Mouse (Mus musculus): ENCODE results near the gene Ttc39d. TPM values are rescaled to one million over a fixed set of nuclear protein-coding genes. Genes with fewer than 3 reads are reported as not detected.

Gene Ttc39d
- polyA plus RNA-seq (2016; fragmentation: Nextera tagmentation; extraction: Ambion mirVana), result 0.06 and 0.19 TPM in 2 replicates

DNA sequence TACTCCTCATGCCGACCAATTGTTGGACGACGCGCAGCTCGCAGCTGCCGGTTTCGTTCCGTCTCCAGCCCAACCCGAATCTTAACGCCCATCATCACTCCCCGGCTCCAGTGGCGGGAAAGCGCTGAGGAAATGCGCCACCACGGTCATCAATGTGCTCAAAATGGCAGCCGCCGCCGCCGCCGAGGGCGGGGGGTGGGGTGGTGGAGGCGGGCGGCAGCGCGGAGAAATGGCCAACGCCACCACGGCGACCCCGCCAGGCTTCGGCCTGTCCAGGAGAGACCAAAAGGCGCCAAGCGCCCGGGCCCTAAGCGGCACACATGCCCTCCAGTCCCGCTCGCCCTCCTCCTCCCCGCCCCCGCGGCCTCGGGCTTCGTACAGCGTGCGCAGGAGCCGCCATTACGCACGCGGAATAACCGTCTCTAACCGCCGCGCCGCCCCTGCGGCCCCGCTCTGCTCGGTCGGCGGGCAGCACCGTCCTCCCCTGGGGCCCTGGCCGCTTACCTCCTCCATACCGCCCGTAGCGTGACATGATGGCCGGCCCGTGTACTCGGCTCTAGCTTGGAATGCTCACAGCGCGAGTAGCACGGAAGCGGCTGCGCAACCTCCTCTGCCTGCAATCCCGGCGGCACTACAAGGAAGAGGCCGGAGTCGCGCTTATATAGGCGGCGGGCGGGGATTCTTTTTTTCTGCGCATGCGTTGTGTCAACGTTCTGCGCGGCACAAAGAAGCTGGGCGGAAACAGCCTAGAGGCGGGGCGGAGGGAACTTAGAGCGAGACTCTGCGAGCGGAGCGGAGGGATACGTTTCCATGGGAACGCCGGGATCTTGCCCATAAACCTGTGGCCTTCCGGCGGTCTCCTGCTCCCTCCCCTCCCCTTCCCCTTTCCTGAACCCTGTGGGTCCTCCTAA lies at the start of gene Ttc39d, which contains the start of gene Srsf7:
Gene Ttc39d, plus strand, starts transcription at position 790 of the 911 bp plus-strand sequence.
Gene Srsf7, minus strand, starts transcription at position 637 of the 911 bp plus-strand sequence.
- peak; percentile 98 for DNase-seq (ENCODE audit: low spot score)
- Histone ChIP-seq H3K4me3 (peak within 1 kb of the TSS; percentile 85), H3K36me3 (peaks cover 39% of the 10 kb centered on the region), H3K27ac (replicated peaks) (peak within 1 kb of the TSS; percentile 100), H3K27me3 (ENCODE audit: low read depth, poor library complexity, severe bottlenecking) (no peaks in the 10 kb centered on the region), H3K9me3 (replicated peaks) (no peaks in the 10 kb centered on the region), H3K4me1 (peaks cover 17% of the 10 kb centered on the region)
- WGBS, result under 1% methylated on average over 89 of the region's 95 CpGs

DNA sequence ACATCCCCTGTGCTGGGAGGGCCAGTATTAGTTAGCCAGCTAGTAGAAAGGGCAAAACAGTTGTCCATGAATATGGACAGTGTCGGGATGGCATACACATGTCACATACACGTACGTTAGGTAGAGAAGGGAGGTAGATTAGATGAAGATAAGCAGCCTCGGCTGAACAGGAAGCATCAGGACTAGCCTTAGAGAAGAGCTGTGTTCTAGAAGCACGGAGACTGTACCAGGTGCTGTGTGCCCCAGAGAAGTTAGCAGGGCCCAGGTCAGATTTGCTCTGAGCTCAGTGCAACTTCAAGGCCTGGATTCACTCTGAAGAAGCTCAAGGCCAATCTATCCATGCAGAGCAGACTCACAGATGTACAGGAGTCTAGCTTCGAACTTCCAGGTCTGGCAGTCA lies 49.8 kb upstream of the Ttc39d start:
- DNase-seq (ENCODE audit: low spot score), result no peak
- Histone ChIP-seq H3K4me3 (no peak overlapping the region), H3K36me3 (no peaks in the 10 kb centered on the region), H3K4me1 (peaks cover 6% of the 10 kb centered on the region; the same call in 1 of the 2 replicates), H3K9me3 (replicated peaks) (no peaks in the 10 kb centered on the region), H3K27ac (replicated peaks) (no peak overlapping the region), H3K27me3 (ENCODE audit: low read depth, poor library complexity, severe bottlenecking) (no peaks in the 10 kb centered on the region)
- 93% methylated on average over 6 of the region's 6 CpGs for WGBS

GRCm38 (mm10) chr17:80160454-80160853 lies 46.8 kb upstream of the Ttc39d start:
- H3K27me3 ChIP-seq (ENCODE audit: low read depth, poor library complexity, severe bottlenecking), result no peaks in the 10 kb centered on the region
- no peak for DNase-seq (ENCODE audit: low spot score)
- H3K9me3 ChIP-seq (replicated peaks), result no peaks in the 10 kb centered on the region
- no peak overlapping the region for H3K27ac ChIP-seq (replicated peaks)
- H3K4me1 ChIP-seq, result no peaks in the 10 kb centered on the region
- H3K4me3 ChIP-seq, result no peak overlapping the region
- WGBS, result 84% methylated on average over 5 of the region's 5 CpGs
- no peaks in the 10 kb centered on the region for H3K36me3 ChIP-seq

- Histone ChIP-seq H3K27me3 (ENCODE audit: low read depth, poor library complexity, severe bottlenecking) (no peaks in the 10 kb centered on the region), H3K27ac (replicated peaks) (no peak overlapping the region), H3K36me3 (no peaks in the 10 kb centered on the region), H3K4me1 (peaks cover 23% of the 10 kb centered on the region), H3K9me3 (replicated peaks) (no peaks in the 10 kb centered on the region), H3K4me3 (no peak overlapping the region)
- WGBS, result 92% methylated on average over 8 of the region's 8 CpGs
- DNase-seq (ENCODE audit: low spot score), result no peak
Observed at GRCm38 (mm10) chr17:80163991-80164390, 43.3 kb upstream of the Ttc39d start.

GRCm38 (mm10) chr17:80165741-80166140 lies 41.5 kb upstream of the Ttc39d start:
- no peaks in the 10 kb centered on the region for H3K9me3 ChIP-seq (replicated peaks)
- 87% methylated on average over 6 of the region's 6 CpGs for WGBS
- no peak for DNase-seq (ENCODE audit: low spot score)
- H3K4me3 ChIP-seq, result no peak overlapping the region
- H3K36me3 ChIP-seq, result no peaks in the 10 kb centered on the region
- H3K27ac ChIP-seq (replicated peaks), result no peak overlapping the region
- H3K4me1 ChIP-seq, result peaks cover 25% of the 10 kb centered on the region
- no peaks in the 10 kb centered on the region for H3K27me3 ChIP-seq (ENCODE audit: low read depth, poor library complexity, severe bottlenecking)

GRCm38 (mm10) chr17:80166346-80166745 lies 40.9 kb upstream of the Ttc39d start:
- WGBS, result 88% methylated on average over 6 of the region's 6 CpGs
- no peak for DNase-seq (ENCODE audit: low spot score)

DNA sequence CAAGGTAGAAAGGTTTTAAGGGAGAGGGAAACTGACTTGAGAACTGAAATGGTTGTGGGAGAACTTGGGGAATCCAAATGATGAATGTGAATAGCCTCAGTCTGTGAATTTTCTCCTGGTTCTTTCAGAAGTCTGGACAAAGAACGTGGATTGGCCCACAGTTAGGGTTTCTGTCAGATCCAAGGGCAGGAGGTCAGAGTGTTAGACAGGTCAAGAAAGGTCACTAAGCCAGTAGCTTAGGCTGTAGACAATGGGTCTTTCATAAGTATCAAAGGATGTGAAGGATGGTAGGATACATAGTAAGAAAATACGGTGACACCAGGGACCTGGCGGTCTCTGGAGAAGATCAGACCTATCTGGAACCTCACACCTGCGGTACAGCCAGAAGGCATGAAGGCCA lies 39.8 kb upstream of the Ttc39d start:
- peaks cover 25% of the 10 kb centered on the region for H3K4me1 ChIP-seq
- no peak for DNase-seq (ENCODE audit: low spot score)
- no peaks in the 10 kb centered on the region for H3K9me3 ChIP-seq (replicated peaks)
- H3K36me3 ChIP-seq, result no peaks in the 10 kb centered on the region
- 54% methylated on average over 4 of the region's 4 CpGs for WGBS
- no peaks in the 10 kb centered on the region for H3K27me3 ChIP-seq (ENCODE audit: low read depth, poor library complexity, severe bottlenecking)
- no peak overlapping the region for H3K4me3 ChIP-seq
- H3K27ac ChIP-seq (replicated peaks), result 0 out of 2 replicates have a peak overlapping the region, but pooled peaks have one; percentile 49

More at GRCm38 (mm10) chr17:80166346-80166745, 40.9 kb upstream of the Ttc39d start:
- Histone ChIP-seq H3K4me3 (no peak overlapping the region), H3K4me1 (peaks cover 25% of the 10 kb centered on the region), H3K27ac (replicated peaks) (no peak overlapping the region), H3K9me3 (replicated peaks) (no peaks in the 10 kb centered on the region), H3K27me3 (ENCODE audit: low read depth, poor library complexity, severe bottlenecking) (no peaks in the 10 kb centered on the region), H3K36me3 (no peaks in the 10 kb centered on the region)

- Histone ChIP-seq H3K4me1 (peaks cover 25% of the 10 kb centered on the region), H3K27ac (replicated peaks) (no peak overlapping the region), H3K36me3 (no peaks in the 10 kb centered on the region), H3K4me3 (no peak overlapping the region), H3K9me3 (replicated peaks) (no peaks in the 10 kb centered on the region), H3K27me3 (ENCODE audit: low read depth, poor library complexity, severe bottlenecking) (no peaks in the 10 kb centered on the region)
- no peak for DNase-seq (ENCODE audit: low spot score)
- 73% methylated on average over 7 of the region's 7 CpGs for WGBS
Observed at GRCm38 (mm10) chr17:80167851-80168251, 39.4 kb upstream of the Ttc39d start.

GRCm38 (mm10) chr17:80168425-80169182 lies 38.7 kb upstream of the Ttc39d start:
- no peaks in the 10 kb centered on the region for H3K27me3 ChIP-seq (ENCODE audit: low read depth, poor library complexity, severe bottlenecking)
- peaks cover 25% of the 10 kb centered on the region for H3K4me1 ChIP-seq
- 31% methylated on average over 16 of the region's 16 CpGs for WGBS
- DNase-seq (ENCODE audit: low spot score), result peak; percentile 54
- H3K27ac ChIP-seq (replicated peaks), result peak overlapping the region; percentile 65
- peak overlapping the region; percentile 31 for H3K4me3 ChIP-seq
- H3K9me3 ChIP-seq (replicated peaks), result no peaks in the 10 kb centered on the region
- H3K36me3 ChIP-seq, result no peaks in the 10 kb centered on the region

- Histone ChIP-seq H3K36me3 (no peaks in the 10 kb centered on the region), H3K27me3 (ENCODE audit: low read depth, poor library complexity, severe bottlenecking) (no peaks in the 10 kb centered on the region), H3K27ac (replicated peaks) (no peak overlapping the region), H3K9me3 (replicated peaks) (no peaks in the 10 kb centered on the region), H3K4me3 (no peak overlapping the region), H3K4me1 (peaks cover 28% of the 10 kb centered on the region)
- DNase-seq (ENCODE audit: low spot score), result no peak
- WGBS, result 94% methylated on average over 6 of the region's 6 CpGs
Observed at GRCm38 (mm10) chr17:80169792-80170191, 37.5 kb upstream of the Ttc39d start.

GRCm38 (mm10) chr17:80170951-80171350 lies 36.3 kb upstream of the Ttc39d start:
- Histone ChIP-seq H3K36me3 (no peaks in the 10 kb centered on the region), H3K4me3 (no peak overlapping the region), H3K4me1 (peaks cover 35% of the 10 kb centered on the region), H3K27ac (replicated peaks) (no peak overlapping the region), H3K27me3 (ENCODE audit: low read depth, poor library complexity, severe bottlenecking) (no peaks in the 10 kb centered on the region), H3K9me3 (replicated peaks) (no peaks in the 10 kb centered on the region)
- 94% methylated on average over 7 of the region's 7 CpGs for WGBS
- DNase-seq (ENCODE audit: low spot score), result no peak

GRCm38 (mm10) chr17:80171948-80172347 lies 35.3 kb upstream of the Ttc39d start:
- Histone ChIP-seq H3K4me1 (peaks cover 33% of the 10 kb centered on the region), H3K27ac (replicated peaks) (no peak overlapping the region), H3K4me3 (no peak overlapping the region), H3K9me3 (replicated peaks) (no peaks in the 10 kb centered on the region), H3K36me3 (no peaks in the 10 kb centered on the region), H3K27me3 (ENCODE audit: low read depth, poor library complexity, severe bottlenecking) (no peaks in the 10 kb centered on the region)
- 90% methylated on average over 4 of the region's 4 CpGs for WGBS
- DNase-seq (ENCODE audit: low spot score), result no peak

Data from midbrain, embryonic 10.5 days (tissue).